Mouse (Mus musculus): Measurements from ENCODE around the gene Selenot.

The Selenot gene

GRCm38 (mm10) chr3:58636406-58637295 is 60.2 kb downstream of the Selenot start, which contains the start of gene Erich6:
TSS of gene Erich6 (minus strand) at chr3:58637207.
- DNase-seq: peak; percentile 17
